Mouse (Mus musculus) intestine, embryonic 14.5 days (tissue): ENCODE measurements at regions not wholly inside any gene's neighbourhood (a gene's known extent, or its start where the extent isn't known, plus 50 kb on each side); places are given as distances from the start of the nearest gene placed in this dataset.

Experiments
- ATAC-seq: fragments of 200-750 bp; cut with Nextera tagmentation; replicated peaks from 2 replicates; pipeline ENCODE4 v1.8.0; 2017; ENCODE audit warnings: low read depth, moderate number of reproducible peaks, moderate TSS enrichment, moderate library complexity; ENCODE audit not compliant: low FRiP score, low TSS enrichment
- DNase-seq: peaks from one replicate; pipeline ENCODE4 v3.0.0-alpha.2; 2018; ENCODE audit warnings: low spot score
- H3K27ac ChIP-seq: fragments of 300-500 bp; sonication (generic); 2 replicates; pipeline ENCODE4 v1.5.1; 2014; ENCODE audit warnings: low read depth, mild to moderate bottlenecking, control low read depth
- H3K27me3 ChIP-seq: fragments of 300-500 bp; sonication (generic); replicated peaks from 2 replicates; pipeline ENCODE4 v1.6.1; 2014; ENCODE audit warnings: low read length, control low read depth; ENCODE audit not compliant: control insufficient read depth, insufficient read depth
- H3K36me3 ChIP-seq: fragments of 300-500 bp; sonication (generic); 2 replicates; pipeline ENCODE4 v1.6.1; 2014; ENCODE audit warnings: low read length, control low read depth; ENCODE audit not compliant: control insufficient read depth, insufficient read depth
- H3K4me1 ChIP-seq: fragments of 300-500 bp; sonication (generic); replicated peaks from 2 replicates; pipeline ENCODE4 v1.6.1; 2014; ENCODE audit warnings: low read length, control low read depth, mixed read lengths; ENCODE audit not compliant: control insufficient read depth, insufficient read depth
- H3K4me2 ChIP-seq: fragments of 300-500 bp; sonication (generic); 2 replicates; pipeline ENCODE4 v1.6.1; 2014; ENCODE audit warnings: low read length
- H3K4me3 ChIP-seq: fragments of 300-500 bp; sonication (generic); 2 replicates; pipeline ENCODE4 v1.5.1; 2014; ENCODE audit warnings: low read depth, low read length, control low read depth, mixed read lengths
- H3K9ac ChIP-seq: fragments of 300-500 bp; sonication (generic); 2 replicates; pipeline ENCODE4 v1.6.1; 2014; ENCODE audit warnings: mild to moderate bottlenecking, low read length
- H3K9me3 ChIP-seq: fragments of 300-500 bp; sonication (generic); 2 replicates; pipeline ENCODE4 v1.6.1; 2016; ENCODE audit warnings: low read length, control low read depth; ENCODE audit not compliant: control insufficient read depth
- WGBS: fragments of 180-500 bp; shearing (Covaris S2); extraction: QIAGEN DNeasy Blood & Tissue Kit; methylation state at CpG from one replicate; pipeline ENCODE4 v1.1.7; 2014; 5-methylcytosine and 5-hydroxymethylcytosine counted together

- Histone ChIP-seq H3K9ac (no peak overlapping the region), H3K4me3 (no peak overlapping the region), H3K4me2 (no peak overlapping the region), H3K9me3 (no peaks in the 10 kb centered on the region), H3K36me3 (no peaks in the 10 kb centered on the region), H3K27me3 (no peaks in the 10 kb centered on the region), H3K27ac (no peak overlapping the region), H3K4me1 (no peaks in the 10 kb centered on the region)
- 78% methylated on average over 5 of the region's 5 CpGs for WGBS
- ATAC-seq, result no peak
- no peak for DNase-seq
Observed at GRCm38 (mm10) chr5:85661487-85661886, 403.9 kb downstream of the Cenpc1 start.

DNA sequence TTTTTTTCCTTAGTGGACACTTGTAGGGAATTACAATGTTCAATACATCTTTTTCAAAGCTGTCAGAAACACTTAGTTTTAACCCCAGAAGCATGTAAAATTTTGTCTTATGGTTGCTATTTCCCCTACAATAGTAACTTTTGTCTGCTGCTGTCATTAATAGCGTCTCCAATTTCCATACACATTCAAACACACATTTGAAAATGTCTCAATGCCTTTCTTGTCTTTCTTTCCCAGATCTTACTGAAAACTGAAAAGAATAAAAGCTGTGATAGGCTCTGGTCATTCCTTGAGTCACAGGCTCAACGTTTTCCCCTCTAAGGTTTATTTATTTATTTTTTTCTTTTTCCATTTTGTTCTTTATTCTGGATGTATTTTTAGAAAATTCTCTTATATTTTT is 444.3 kb downstream of the Cenpc1 start:
- no peak overlapping the region for H3K4me2 ChIP-seq
- no peaks in the 10 kb centered on the region for H3K9me3 ChIP-seq
- no peaks in the 10 kb centered on the region for H3K36me3 ChIP-seq
- no peaks in the 10 kb centered on the region for H3K27me3 ChIP-seq
- no peak overlapping the region for H3K4me3 ChIP-seq
- ATAC-seq (no peak), DNase-seq (no peak)
- H3K9ac ChIP-seq, result no peak overlapping the region
- H3K27ac ChIP-seq, result no peak overlapping the region
- WGBS, result 67% methylated on average over 2 of the region's 2 CpGs
- no peaks in the 10 kb centered on the region for H3K4me1 ChIP-seq

- Histone ChIP-seq H3K4me3 (no peak overlapping the region), H3K4me1 (no peaks in the 10 kb centered on the region), H3K9me3 (no peaks in the 10 kb centered on the region), H3K4me2 (no peak overlapping the region), H3K27me3 (no peaks in the 10 kb centered on the region), H3K9ac (no peak overlapping the region), H3K36me3 (no peaks in the 10 kb centered on the region), H3K27ac (no peak overlapping the region)
- DNase-seq, result no peak
- WGBS, result 83% methylated on average over 3 of the region's 3 CpGs
- no peak for ATAC-seq
Observed at GRCm38 (mm10) chr5:85614783-85615182, 450.6 kb downstream of the Cenpc1 start.

- Histone ChIP-seq H3K4me2 (no peak overlapping the region), H3K27me3 (no peaks in the 10 kb centered on the region), H3K4me3 (no peak overlapping the region), H3K4me1 (no peaks in the 10 kb centered on the region), H3K36me3 (no peaks in the 10 kb centered on the region), H3K9me3 (no peaks in the 10 kb centered on the region), H3K27ac (peak overlapping the region; percentile 47; the same call in 1 of the 2 replicates), H3K9ac (no peak overlapping the region)
- 43% methylated on average over 4 of the region's 4 CpGs for WGBS
- DNase-seq (no peak), ATAC-seq (no peak)
Observed at GRCm38 (mm10) chr5:85612606-85613005, 452.8 kb downstream of the Cenpc1 start.

DNA sequence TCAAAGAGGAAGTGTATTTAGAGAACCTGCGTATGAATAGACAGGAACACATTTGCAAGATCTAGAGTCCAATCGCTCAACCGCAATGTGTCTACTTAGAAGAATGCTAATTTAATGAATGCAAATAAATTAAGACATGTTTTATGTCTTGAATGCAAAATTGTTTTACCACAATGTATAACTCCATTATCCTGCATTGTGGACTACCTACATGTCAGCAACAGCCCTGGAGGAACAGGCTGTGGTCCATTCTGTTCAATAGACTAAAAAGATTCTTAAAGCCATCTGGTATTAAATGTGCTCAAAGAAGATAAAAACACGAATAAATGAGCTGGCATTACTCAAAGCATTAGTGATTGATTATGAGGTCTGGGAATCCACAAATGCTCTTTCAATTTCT is 456.3 kb downstream of the Cenpc1 start:
- DNase-seq (no peak), ATAC-seq (no peak)
- 74% methylated on average over 4 of the region's 4 CpGs for WGBS
- no peaks in the 10 kb centered on the region for H3K27me3 ChIP-seq
- no peaks in the 10 kb centered on the region for H3K9me3 ChIP-seq
- no peak overlapping the region for H3K4me3 ChIP-seq
- H3K36me3 ChIP-seq, result no peaks in the 10 kb centered on the region
- H3K27ac ChIP-seq, result no peak overlapping the region
- no peaks in the 10 kb centered on the region for H3K4me1 ChIP-seq
- no peak overlapping the region for H3K4me2 ChIP-seq
- H3K9ac ChIP-seq, result no peak overlapping the region

- no peak overlapping the region for H3K27ac ChIP-seq
- H3K9ac ChIP-seq, result no peak overlapping the region
- no peaks in the 10 kb centered on the region for H3K36me3 ChIP-seq
- no peak overlapping the region for H3K4me2 ChIP-seq
- H3K9me3 ChIP-seq, result no peaks in the 10 kb centered on the region
- DNase-seq (no peak), ATAC-seq (no peak)
- no peaks in the 10 kb centered on the region for H3K27me3 ChIP-seq
- H3K4me3 ChIP-seq, result no peak overlapping the region
- no peaks in the 10 kb centered on the region for H3K4me1 ChIP-seq
Observed at GRCm38 (mm10) chr5:85598164-85598563, 467.2 kb downstream of the Cenpc1 start.

- Histone ChIP-seq H3K4me1 (no peaks in the 10 kb centered on the region), H3K27ac (no peak overlapping the region), H3K4me2 (no peak overlapping the region), H3K4me3 (no peak overlapping the region), H3K9me3 (no peaks in the 10 kb centered on the region), H3K36me3 (no peaks in the 10 kb centered on the region), H3K9ac (no peak overlapping the region), H3K27me3 (no peaks in the 10 kb centered on the region)
- DNase-seq (no peak), ATAC-seq (no peak)
- WGBS, result 60% methylated on average over 1 of the region's 1 CpGs
Observed at GRCm38 (mm10) chr5:85595082-85595447, 470.3 kb downstream of the Cenpc1 start.

- Histone ChIP-seq H3K27me3 (no peaks in the 10 kb centered on the region), H3K27ac (no peak overlapping the region), H3K4me3 (no peak overlapping the region), H3K9ac (no peak overlapping the region), H3K4me1 (no peaks in the 10 kb centered on the region), H3K36me3 (no peaks in the 10 kb centered on the region), H3K9me3 (no peaks in the 10 kb centered on the region), H3K4me2 (no peak overlapping the region)
- DNase-seq, result no peak
- WGBS, result 83% methylated on average over 4 of the region's 4 CpGs
- ATAC-seq, result no peak
Observed at GRCm38 (mm10) chr5:85594413-85595081, 470.8 kb downstream of the Cenpc1 start.

DNA sequence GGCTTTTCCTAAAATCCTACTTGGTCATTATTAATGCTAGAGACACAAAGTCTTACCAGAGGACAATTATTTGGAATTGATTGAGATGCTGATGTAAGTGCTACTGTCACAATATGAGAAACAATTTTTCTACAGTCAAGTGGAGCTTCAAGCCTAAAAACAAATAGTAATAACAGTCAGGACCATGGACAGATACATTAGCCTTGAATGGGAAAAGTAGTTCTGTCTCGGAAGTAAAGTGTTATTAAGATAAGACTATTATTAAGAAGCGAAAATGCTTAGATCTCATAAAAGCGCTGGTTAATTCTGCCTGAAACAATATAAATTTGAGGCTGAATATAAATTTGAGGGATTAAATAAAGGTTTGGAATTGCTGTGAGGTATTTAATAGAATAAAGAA is 473.1 kb downstream of the Cenpc1 start:
- H3K4me2 ChIP-seq, result no peak overlapping the region
- H3K27ac ChIP-seq, result no peak overlapping the region
- H3K4me1 ChIP-seq, result no peaks in the 10 kb centered on the region
- no peak for ATAC-seq
- no peak overlapping the region for H3K9ac ChIP-seq
- 58% methylated on average over 3 of the region's 3 CpGs for WGBS
- H3K9me3 ChIP-seq, result no peaks in the 10 kb centered on the region
- no peak overlapping the region for H3K4me3 ChIP-seq
- no peak for DNase-seq
- no peaks in the 10 kb centered on the region for H3K36me3 ChIP-seq
- no peaks in the 10 kb centered on the region for H3K27me3 ChIP-seq
